Mouse (Mus musculus) E14TG2a.4 (cell line): ENCODE measurements around the gene 1700022I11Rik.
A peak's percentile ranks its signal among the peaks of the same experiment; 100 is the strongest.

Experiments used
- H3K27me3 ChIP-seq: 2 replicates; pipeline ENCODE4 v1.6.1; 2014; ENCODE audit warnings: low read length, control low read depth; ENCODE audit not compliant: insufficient read depth
- H3K36me3 ChIP-seq: 2 replicates; pipeline ENCODE4 v1.6.1; 2014; ENCODE audit warnings: low read length, control low read depth; ENCODE audit not compliant: insufficient read depth
- H3K4me1 ChIP-seq: replicated peaks from 2 replicates; pipeline ENCODE4 v1.6.1; 2014; ENCODE audit warnings: low read depth, low read length, control low read depth
- H3K4me3 ChIP-seq: replicated peaks from 2 replicates; pipeline ENCODE4 v1.5.1; 2014; ENCODE audit warnings: mild to moderate bottlenecking, low read length
- H3K9me3 ChIP-seq: 2 replicates; pipeline ENCODE4 v1.6.1; 2014; ENCODE audit warnings: low read length, control low read depth
- CTCF ChIP-seq: conservative IDR thresholded peaks from 2 replicates; pipeline ENCODE4 v1.5.1; 2014; ENCODE audit warnings: low read length
- NANOG ChIP-seq: IDR thresholded peaks from 2 replicates; pipeline ENCODE4 v1.6.1; 2014; ENCODE audit warnings: borderline replicate concordance, low read length, mixed read lengths
- POU5F1 ChIP-seq: IDR thresholded peaks from 2 replicates; pipeline ENCODE4 v1.6.1; 2014; ENCODE audit warnings: low read length, borderline replicate concordance

The 1700022I11Rik gene

DNA sequence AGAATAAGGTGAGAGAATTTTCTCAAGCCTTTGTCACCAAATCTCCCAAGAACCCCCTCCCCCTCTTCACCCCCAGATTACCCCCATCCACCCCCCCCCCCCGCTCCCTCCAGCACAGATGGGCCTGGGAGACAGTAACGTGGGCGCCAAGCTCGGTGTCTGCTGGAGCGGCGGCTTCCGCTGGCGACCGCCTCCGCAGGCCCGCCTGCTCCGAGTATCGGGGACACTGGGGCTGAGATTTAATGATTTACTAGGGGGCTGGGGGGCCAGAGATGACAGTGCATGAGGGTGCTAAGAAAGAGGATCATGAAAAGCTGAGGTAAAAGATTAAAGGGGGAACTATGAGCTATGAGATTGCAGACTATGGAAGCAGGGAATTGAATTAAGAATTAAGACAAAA is 20.9 kb upstream of the 1700022I11Rik start:
- Histone ChIP-seq H3K9me3 (no peaks in the 10 kb centered on the region), H3K4me3 (no peak overlapping the region), H3K4me1 (peaks cover 44% of the 10 kb centered on the region), H3K27me3 (peaks cover 30% of the 10 kb centered on the region), H3K36me3 (peaks cover 19% of the 10 kb centered on the region)
- TF ChIP-seq NANOG = no peak
- no peak for TF ChIP-seq CTCF
- no peak for TF ChIP-seq POU5F1

DNA sequence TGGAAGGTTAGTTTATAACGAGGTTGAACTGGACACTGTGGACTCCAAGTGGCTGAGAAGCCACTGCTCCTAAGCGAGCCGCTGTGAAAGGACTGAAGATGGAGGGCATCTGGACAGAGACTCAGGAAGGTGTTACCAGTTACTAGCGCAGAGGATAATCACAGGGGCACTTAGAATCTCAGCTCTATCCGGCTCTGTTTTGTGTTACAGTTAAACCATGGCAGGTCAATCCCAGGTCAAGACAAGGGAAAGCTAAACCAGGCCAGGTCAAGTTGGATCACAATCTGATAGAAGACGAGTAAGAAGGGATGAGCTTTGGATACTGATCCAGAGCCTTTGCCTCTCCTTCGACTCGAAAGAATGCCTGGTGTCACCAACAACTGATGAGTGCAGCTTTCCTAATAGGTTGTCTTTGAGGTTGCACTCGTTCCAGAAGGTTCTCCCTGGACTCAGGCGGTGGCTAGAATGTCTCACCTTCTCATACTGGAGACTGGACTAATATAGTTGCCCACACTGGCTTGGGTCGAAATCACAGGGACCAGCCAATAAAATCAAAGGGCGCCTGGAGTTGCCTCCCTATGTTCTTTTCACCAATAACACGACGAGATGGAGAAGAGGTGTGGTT is 20.2 kb upstream of the 1700022I11Rik start:
- TF ChIP-seq POU5F1 = no peak
- TF ChIP-seq CTCF = no peak
- TF ChIP-seq NANOG = no peak
- Histone ChIP-seq H3K27me3 (peaks cover 24% of the 10 kb centered on the region), H3K4me1 (peaks cover 49% of the 10 kb centered on the region), H3K4me3 (peak overlapping the region; percentile 95), H3K9me3 (no peaks in the 10 kb centered on the region), H3K36me3 (peaks cover 23% of the 10 kb centered on the region)

DNA sequence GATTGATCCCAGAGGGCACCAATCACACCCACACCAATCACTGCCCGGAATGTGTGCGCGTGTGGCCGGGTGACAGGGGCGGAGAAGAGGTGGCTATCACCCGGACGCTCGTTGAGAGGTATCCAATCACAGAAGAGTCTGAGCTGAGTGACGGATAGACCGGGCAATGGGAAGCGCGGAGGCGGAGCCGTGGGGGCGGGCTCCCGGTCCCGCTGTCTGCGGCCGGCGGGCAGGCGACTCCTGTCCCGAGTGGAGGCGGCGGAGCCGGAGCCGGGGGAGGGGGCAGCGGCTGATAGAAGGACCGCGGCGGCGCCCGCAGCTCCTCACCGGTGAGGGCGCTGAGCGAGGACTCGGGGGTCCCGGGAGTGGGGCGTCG is 19.7 kb upstream of the 1700022I11Rik start, which contains the start of gene Dnajb5:
TSS of gene Dnajb5 (plus strand) at position 139 of the 376 bp plus-strand sequence.
- peaks cover 21% of the 10 kb centered on the region for H3K27me3 ChIP-seq
- peak; percentile 58; the same call in 1 of the 2 replicates for TF ChIP-seq NANOG
- no peak for TF ChIP-seq CTCF
- H3K36me3 ChIP-seq = peaks cover 26% of the 10 kb centered on the region
- H3K4me3 ChIP-seq = peak within 1 kb of the TSS; percentile 95
- H3K4me1 ChIP-seq = peaks cover 54% of the 10 kb centered on the region
- H3K9me3 ChIP-seq = no peaks in the 10 kb centered on the region

DNA sequence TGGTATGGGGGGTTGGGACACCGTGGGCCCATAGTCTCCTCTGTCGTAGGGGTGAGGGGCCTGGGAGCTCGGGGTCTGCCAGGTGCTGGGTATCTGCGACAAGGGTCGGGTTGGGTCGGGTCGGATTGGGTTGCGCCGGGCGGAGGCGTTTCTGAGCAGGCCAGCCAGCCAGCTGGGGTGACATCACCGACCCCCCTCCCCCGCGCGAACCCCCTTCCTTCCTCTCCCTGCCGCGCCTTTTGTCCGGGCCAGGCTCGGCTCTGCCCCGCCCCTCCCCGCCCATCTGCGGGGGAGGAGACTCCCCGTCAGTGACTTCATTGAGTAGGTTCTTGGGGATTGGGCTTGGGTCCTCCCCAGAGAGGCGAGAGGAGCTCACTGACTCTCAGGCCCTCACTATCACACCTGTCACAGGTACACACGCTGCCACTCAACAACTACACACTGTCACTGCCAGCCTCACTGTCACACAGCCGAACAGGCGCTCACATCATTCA is 19.3 kb upstream of the 1700022I11Rik start:
- Histone ChIP-seq H3K9me3 (no peaks in the 10 kb centered on the region), H3K27me3 (peaks cover 21% of the 10 kb centered on the region), H3K4me3 (peak overlapping the region; percentile 95), H3K4me1 (peaks cover 59% of the 10 kb centered on the region), H3K36me3 (peaks cover 30% of the 10 kb centered on the region)
- TF ChIP-seq NANOG (no peak), CTCF (no peak), POU5F1 (no peak)

DNA sequence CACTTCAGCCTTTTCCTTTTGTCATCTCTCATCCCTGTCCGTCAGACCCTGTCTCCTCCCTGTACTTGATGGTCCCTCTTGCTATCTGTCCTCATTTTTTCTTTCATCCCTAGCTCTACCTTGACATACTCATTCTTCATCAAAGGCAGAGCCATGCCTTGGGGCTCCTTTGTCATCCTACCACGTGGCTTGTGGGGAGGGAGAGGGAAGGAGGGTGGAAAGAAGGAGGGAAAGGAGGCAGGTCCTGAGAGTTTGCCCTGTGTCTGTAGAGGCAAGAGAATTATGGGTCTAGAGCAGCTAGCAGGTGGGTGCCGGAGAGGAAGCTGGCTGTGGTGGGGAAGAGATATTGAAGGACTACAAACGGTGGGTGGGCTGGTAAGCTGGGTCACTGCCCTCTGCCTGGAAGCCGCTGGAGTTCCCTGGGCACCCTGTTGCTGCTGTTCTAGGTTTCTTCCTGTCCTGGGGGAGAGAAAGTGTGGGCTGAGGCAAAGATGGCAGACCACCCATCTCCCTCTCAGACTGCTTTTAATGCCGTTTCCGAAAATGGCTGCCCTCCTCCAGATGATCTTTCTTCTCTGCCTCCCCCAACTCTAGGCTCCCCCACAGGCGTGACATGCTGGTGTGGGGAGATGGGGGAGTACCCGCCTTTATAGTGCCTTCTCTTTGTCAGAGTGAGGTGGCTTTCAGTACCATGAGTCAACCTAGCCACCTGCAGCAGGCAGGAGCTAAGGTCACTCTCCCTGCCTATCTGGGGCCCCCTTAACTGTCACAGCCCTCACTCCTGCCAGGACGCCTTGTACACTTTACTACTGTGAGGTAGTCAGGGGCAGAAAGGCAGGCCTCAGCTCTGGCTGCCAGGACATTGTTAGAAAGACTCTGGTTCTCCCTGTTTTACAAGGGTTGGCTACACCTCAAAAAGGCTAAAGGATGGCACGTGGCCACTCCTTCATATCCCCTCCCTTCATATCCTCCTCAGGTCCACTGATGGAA is 17.9 kb upstream of the 1700022I11Rik start:
- Histone ChIP-seq H3K4me3 (peak overlapping the region; percentile 95), H3K36me3 (peaks cover 38% of the 10 kb centered on the region), H3K4me1 (peaks cover 70% of the 10 kb centered on the region), H3K9me3 (no peaks in the 10 kb centered on the region), H3K27me3 (peaks cover 16% of the 10 kb centered on the region)
- TF ChIP-seq POU5F1 (no peak), CTCF (no peak)

DNA sequence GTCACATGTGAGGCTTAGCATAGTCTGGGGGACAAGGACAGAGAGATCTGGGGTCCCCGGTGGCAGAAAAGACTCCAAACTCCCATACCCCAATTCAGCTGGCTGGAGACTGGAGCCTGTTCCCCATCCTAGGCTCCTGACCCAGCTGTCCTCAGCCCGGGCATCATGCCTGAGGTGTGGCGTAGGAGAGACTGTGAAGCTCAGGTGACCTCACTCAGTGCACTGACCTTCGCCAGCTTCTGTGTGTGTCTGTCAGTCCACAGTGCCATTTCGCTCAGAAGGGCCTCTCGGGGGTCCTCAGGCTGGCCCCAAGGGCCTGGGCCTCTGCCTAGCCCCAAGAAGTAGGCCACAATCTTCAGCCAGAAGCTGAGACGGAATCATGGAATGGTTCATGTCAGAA is 16.8 kb upstream of the 1700022I11Rik start:
- no peaks in the 10 kb centered on the region for H3K9me3 ChIP-seq

DNA sequence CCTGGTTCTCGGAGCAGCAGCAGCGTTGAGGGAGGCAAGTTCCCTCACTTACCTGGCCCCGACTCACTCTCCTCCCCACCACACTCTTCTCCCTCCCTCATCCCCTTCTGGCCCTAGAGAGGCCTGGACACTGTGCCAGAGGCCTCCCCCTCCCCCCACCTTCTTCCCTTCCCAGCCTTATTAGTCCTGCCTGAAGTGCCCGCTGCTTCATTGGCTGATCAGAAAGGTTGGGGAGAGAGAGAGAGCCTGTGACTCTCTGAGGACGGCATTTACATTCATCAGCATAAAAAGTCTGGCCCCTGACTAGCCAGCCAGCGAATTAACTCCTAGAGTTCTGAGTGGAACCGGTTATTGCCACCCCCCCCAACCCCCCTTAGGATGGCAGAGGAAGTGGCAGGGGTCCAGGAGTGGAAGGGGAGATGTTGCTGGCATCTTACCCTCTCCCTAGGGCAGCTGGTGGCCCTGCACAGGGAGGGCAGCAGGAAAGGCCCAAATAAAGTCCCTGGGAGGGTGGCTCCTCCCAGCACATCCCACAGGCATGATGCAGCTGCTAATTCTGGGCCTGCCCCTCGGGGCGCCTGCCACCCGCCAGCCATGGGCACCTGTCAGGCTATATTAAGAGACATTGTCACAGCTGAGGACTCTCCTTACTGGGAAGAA is 15.8 kb upstream of the 1700022I11Rik start:
- no peak for TF ChIP-seq CTCF
- no peak for TF ChIP-seq POU5F1
- TF ChIP-seq NANOG = no peak
- no peaks in the 10 kb centered on the region for H3K9me3 ChIP-seq
- peaks cover 55% of the 10 kb centered on the region for H3K36me3 ChIP-seq
- no peaks in the 10 kb centered on the region for H3K27me3 ChIP-seq
- H3K4me1 ChIP-seq = peaks cover 82% of the 10 kb centered on the region
- H3K4me3 ChIP-seq = peak overlapping the region; percentile 45

More for the DNA sequence above, 16.8 kb upstream of the 1700022I11Rik start:
- 0 out of 2 replicates have a peak overlapping the region, but pooled peaks have one; percentile 4 for H3K4me3 ChIP-seq
- peaks cover 7% of the 10 kb centered on the region for H3K27me3 ChIP-seq
- H3K4me1 ChIP-seq = peaks cover 80% of the 10 kb centered on the region
- TF ChIP-seq POU5F1 (no peak), NANOG (no peak), CTCF (no peak)
- H3K36me3 ChIP-seq = peaks cover 49% of the 10 kb centered on the region

DNA sequence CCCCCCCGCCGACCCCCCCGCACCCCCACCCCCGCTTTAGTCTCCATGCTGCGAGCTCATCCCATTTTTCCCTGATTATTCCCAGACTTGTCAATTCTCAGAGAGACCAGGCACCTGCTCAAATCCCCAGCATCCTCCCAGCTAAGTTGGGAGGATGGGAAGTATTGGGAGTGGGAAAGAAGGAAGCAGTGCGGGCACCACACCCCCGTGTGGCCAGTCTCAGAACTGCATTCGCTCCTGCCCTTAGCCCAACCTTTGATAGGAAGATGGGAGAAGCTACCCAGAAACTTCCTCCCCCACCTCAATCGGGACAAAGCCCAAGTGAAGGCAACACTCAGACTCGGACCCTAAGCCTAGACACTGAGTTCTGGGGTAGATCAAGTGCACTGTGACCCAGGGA is 15.1 kb upstream of the 1700022I11Rik start:
- Histone ChIP-seq H3K4me3 (no peak overlapping the region), H3K9me3 (no peaks in the 10 kb centered on the region), H3K36me3 (peaks cover 55% of the 10 kb centered on the region), H3K4me1 (peaks cover 77% of the 10 kb centered on the region), H3K27me3 (no peaks in the 10 kb centered on the region)
- no peak for TF ChIP-seq NANOG
- peak; percentile 94 for TF ChIP-seq CTCF
- TF ChIP-seq POU5F1 = no peak
